Mouse (Mus musculus): ENCODE measurements around the gene Mknk1.
A peak's percentile ranks its signal among the peaks of the same experiment; 100 is the strongest.

Gene Mknk1

GRCm38 (mm10) chr4:115890553-115890952 is 51.6 kb downstream of the Mknk1 start, which contains the start of gene 6430628N08Rik:
TSS of gene 6430628N08Rik (plus strand) at chr4:115890665.
- ATAC-seq (ENCODE audit: low TSS enrichment) = no peak

- no peak; the same call in 1 of the 2 replicates for ATAC-seq (ENCODE audit: low TSS enrichment)
Observed at GRCm38 (mm10) chr4:115894281-115894680, 55.3 kb downstream of the Mknk1 start.

- ATAC-seq (ENCODE audit: low TSS enrichment) = peak; percentile 71
Observed at GRCm38 (mm10) chr4:115897901-115898631, 59.1 kb downstream of the Mknk1 start.

- ATAC-seq (ENCODE audit: low TSS enrichment) = peak; percentile 80
Observed at GRCm38 (mm10) chr4:115902816-115903215, 63.8 kb downstream of the Mknk1 start.

- no peak for ATAC-seq (ENCODE audit: low TSS enrichment)
Observed at GRCm38 (mm10) chr4:115904375-115904774, 65.4 kb downstream of the Mknk1 start.

GRCm38 (mm10) chr4:115905701-115906100 is 66.7 kb downstream of the Mknk1 start:
- no peak for ATAC-seq (ENCODE audit: low TSS enrichment)

- no peak for ATAC-seq (ENCODE audit: low TSS enrichment)
Observed at GRCm38 (mm10) chr4:115906791-115907190, 67.8 kb downstream of the Mknk1 start.

GRCm38 (mm10) chr4:115907994-115908393 is 69.0 kb downstream of the Mknk1 start:
- no peak for ATAC-seq (ENCODE audit: low TSS enrichment)

GRCm38 (mm10) chr4:115908641-115909040 is 69.6 kb downstream of the Mknk1 start:
- peak; percentile 38; the same call in 1 of the 2 replicates for ATAC-seq (ENCODE audit: low TSS enrichment)

GRCm38 (mm10) chr4:115911586-115911985 is 72.6 kb downstream of the Mknk1 start:
- ATAC-seq (ENCODE audit: low TSS enrichment) = no peak

- ATAC-seq (ENCODE audit: low TSS enrichment) = no peak
Observed at GRCm38 (mm10) chr4:115919911-115920310, 80.9 kb downstream of the Mknk1 start.

- ATAC-seq (ENCODE audit: low TSS enrichment) = no peak
Observed at GRCm38 (mm10) chr4:115922688-115923087, 83.7 kb downstream of the Mknk1 start.

GRCm38 (mm10) chr4:115923262-115923880 is 84.4 kb downstream of the Mknk1 start:
- ATAC-seq (ENCODE audit: low TSS enrichment) = no peak; the same call in 1 of the 2 replicates

- ATAC-seq (ENCODE audit: low TSS enrichment) = no peak
Observed at GRCm38 (mm10) chr4:115927637-115928036, 88.6 kb downstream of the Mknk1 start.
